Mouse (Mus musculus) spleen, postnatal 14 days (tissue): ENCODE data around the gene Arpc2.
"Not testable (repeated sequence)": the region's sequence is repeated elsewhere in the genome, so short reads cannot be mapped to it uniquely, and the experiment has no call there.

Experiments used
- DNase-seq, 2 experiments: peaks; one replicate each; pipeline ENCODE4 v3.0.0; 2021 to 2022; ENCODE audit warnings: low spot score in 2 of 2

Arpc2 gene

GRCm38 (mm10) chr1:74283686-74284463 lies 48.0 kb downstream of the Arpc2 start:
- DNase-seq: peak in 1 of 2 experiments; percentile 30

DNA sequence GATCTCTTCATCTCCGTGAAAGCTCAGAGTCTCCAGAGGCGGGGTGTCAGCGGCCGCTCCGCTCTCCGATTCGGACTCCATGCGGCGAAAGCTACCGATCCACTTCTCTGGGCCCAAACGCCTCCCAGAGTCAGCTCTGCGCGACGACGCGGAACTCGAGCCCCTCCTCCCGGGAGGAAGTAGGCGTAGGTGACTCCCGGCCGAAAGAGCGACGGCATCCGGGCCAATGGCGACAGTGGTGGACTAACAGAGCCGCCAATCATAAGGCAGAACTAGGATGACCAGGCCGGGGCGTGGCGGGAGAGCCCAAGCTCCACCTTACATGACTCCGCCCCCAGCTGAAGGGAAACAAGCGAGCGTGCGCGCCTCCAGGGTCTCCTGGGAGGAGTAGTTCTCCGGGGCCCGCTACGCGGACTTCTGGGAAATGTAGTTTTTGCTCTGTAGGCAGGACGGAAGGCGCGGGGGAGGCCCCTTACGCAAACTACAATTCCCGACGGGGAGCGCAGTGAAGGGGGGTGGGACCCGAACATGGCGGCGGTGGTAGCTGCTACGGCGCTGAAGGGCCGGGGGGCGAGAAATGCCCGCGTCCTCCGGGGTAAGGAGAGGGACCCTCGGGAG lies 48.8 kb downstream of the Arpc2 start, which contains the start of the genes Aamp and Pnkd:
Aamp (minus strand) TSS at position 196 of the 618 bp plus-strand sequence.
Pnkd (plus strand) TSS at position 388 of the 618 bp plus-strand sequence.
- DNase-seq: peak; percentile 98

GRCm38 (mm10) chr1:74285212-74286010 lies 49.5 kb downstream of the Arpc2 start:
- no peak for DNase-seq

DNA sequence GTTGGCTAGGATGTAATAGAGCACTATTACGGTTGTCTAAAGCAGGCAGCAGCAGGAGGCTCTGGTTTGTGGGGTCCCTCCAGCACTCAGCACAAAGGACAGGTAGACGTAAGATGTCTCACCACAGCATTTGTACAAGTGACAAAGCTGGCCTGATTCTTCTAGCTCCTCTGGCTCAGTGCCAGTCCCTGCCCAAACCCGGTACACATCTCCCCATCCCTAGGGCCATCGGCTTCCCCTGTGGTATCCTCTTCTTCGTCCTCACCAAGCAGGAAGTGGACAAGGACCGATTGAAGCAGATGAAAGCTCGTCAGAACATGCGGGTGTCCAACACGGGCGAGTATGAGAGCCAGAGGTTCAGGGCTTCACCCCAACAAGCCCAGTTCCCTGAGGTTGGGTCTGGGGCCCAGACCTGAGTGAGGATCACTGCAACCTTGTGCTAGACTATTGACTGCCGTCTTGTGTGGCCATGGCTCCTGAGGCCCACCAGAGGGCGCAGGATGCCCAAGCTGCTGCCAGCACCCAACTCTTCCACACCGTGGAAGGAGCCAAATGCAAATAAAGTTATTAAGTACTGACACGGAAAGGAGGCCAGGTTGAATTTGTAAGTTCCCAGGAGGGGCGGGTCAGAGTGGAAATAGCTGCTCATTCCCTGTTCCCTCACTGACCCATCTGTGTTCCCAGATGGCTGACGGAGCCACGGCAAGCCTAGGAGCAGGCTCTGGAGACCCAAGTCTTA lies 51.2 kb downstream of the Arpc2 start:
- not testable (repeated sequence) for DNase-seq

DNA sequence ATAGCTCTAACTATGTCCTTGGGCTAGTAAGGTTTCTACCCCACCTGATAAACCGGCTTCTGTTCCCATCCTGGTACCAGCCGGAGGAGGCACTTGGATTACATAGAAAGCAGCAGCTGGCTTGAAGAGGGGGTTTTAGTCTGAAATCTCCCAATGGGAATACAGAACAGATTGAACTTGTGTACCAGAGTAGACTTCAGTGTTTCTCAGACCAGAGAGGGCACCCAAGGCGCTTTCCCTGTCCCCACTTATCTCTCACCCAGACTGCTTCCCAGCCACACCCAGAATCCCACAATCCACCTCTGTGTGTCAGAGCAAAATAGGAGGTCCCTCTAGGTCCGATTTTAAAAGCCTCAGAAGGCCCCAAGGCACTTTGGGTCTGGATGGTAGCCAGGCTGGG lies 52.4 kb downstream of the Arpc2 start:
- DNase-seq: no peak

- no peak for DNase-seq
Observed at GRCm38 (mm10) chr1:74289248-74289647, 53.4 kb downstream of the Arpc2 start.

DNA sequence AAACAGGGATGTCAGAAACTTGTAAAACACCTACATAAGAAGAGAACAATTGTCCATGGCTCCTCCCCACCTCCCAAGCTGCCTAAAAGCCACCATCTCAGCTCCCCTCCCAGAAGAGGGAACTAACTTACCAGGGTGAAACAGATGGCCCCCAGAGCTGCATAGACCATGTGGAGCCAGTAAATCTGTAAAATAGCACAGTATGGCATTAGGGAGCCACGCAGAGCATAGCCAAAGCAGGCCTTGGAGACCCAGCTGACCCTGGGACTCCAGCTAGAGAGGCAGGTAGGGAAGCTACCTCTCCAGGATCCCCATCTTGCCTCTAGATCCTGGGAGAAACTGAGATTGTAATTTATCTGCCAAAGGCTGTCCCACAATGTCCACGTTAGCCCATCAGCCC lies 53.9 kb downstream of the Arpc2 start:
- DNase-seq: no peak

GRCm38 (mm10) chr1:74290141-74290540 lies 54.3 kb downstream of the Arpc2 start:
- no peak for DNase-seq

- DNase-seq: no peak
Observed at GRCm38 (mm10) chr1:74292331-74293020, 56.6 kb downstream of the Arpc2 start.

DNA sequence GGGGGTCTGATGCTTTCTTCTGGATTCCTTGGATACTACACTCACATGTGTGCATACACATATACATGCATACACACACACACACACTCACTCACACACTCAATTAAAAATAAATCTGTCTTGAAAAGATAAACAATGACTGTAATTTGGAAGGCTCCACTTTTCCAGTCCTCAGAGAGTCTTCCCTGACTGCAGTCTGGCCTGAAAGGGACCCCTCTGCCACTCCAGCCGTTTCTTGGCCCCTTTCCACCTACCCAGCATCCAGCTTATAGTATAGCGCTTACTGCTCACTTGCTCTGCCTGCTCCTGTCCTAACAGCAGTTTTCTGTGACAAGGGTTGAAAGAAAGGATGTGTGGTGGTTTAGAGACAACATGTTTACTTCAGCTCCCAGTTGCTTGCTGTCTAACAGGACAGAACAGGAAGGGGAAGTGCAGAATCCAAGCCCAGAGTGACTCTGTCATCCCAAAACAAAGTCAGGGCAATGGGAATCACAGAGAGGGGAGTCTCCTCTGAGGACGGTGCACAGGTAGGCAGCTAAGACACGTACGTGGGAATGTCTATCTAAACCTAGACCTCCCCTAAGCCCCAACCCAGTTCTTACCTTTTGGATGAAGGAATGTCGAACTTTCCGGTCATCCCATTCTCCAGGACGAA lies 57.5 kb downstream of the Arpc2 start:
- no peak for DNase-seq

GRCm38 (mm10) chr1:74294090-74294643 lies 58.3 kb downstream of the Arpc2 start:
- DNase-seq: no peak

DNA sequence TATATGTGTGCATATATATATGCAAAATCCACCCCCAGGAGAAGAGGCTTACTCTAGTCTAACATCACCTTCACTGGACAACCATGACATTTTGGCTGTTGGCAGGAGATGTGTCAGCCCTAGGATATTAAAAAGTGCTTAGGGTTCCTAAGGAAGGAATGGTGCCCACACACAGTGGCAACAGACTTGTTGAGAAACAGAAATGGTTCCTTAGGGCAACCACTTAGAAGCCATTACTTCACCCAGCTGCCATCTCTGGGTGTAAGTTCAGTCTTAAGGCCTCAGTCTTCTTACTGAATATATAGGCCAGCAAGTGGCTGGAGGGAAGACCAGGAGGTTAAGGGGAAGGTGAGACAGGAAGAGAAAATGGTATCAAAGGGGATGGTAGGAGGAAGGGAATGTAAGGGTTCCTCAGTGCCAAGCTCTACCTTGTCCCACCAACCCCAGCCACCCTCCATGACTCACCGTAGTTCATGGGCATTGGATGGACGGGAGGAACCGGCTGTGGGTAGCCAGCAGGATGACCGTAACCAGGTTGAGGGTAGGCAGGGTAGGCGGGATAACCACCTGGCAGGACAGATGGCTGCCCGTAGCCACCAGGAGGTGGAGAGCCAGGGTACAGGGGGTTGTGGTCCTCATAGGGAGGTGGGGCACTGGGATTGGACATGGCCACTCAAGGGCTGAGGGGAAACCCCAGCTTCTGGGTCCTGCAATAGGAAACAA lies 59.0 kb downstream of the Arpc2 start:
- no peak for DNase-seq

- peak in 1 of 2 experiments; percentile 22 for DNase-seq
Observed at GRCm38 (mm10) chr1:74295456-74296171, 59.7 kb downstream of the Arpc2 start.

DNA sequence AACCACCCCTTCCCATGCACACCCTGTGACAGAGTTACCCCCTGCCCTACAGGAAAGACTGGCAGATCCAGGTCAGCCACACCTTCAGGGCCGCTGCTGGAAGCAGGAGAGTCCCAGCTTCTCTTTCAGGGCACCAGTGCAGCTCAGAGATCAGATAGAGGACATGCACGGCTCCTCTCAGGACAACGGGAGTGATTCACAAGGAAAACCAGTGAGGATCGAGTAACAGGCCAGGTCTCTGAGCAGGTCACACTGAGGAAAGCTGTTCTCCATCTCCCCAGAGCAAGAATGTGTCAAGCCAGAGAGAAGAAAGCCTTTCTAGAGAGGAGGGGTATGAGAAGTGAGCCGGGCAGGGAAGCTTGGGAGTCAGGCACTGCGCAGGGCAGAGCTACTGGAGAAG lies 60.6 kb downstream of the Arpc2 start:
- DNase-seq: no peak

DNA sequence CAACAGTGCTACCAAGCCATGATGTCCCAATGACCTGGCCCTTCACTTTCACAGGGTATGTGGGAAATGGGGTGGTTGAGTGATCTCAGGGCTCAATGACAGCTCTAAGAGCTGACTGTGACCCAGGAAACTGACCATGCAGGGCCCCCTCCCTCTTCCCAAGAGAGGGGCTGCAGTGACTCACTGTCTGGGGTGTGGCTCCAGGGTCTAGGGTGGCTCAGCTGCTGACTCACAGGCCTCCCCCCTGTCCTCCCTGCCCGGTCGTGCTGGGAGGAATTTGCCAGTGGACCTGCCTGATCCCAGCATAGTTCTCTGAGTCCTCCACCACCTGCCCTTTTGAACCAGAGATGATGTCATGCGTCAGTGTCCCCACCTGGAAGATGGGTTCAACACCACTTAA lies 61.4 kb downstream of the Arpc2 start:
- DNase-seq: no peak

GRCm38 (mm10) chr1:74298157-74298750 lies 62.4 kb downstream of the Arpc2 start:
- DNase-seq: no peak

- DNase-seq: no peak
Observed at GRCm38 (mm10) chr1:74298996-74299395, 63.1 kb downstream of the Arpc2 start.

DNA sequence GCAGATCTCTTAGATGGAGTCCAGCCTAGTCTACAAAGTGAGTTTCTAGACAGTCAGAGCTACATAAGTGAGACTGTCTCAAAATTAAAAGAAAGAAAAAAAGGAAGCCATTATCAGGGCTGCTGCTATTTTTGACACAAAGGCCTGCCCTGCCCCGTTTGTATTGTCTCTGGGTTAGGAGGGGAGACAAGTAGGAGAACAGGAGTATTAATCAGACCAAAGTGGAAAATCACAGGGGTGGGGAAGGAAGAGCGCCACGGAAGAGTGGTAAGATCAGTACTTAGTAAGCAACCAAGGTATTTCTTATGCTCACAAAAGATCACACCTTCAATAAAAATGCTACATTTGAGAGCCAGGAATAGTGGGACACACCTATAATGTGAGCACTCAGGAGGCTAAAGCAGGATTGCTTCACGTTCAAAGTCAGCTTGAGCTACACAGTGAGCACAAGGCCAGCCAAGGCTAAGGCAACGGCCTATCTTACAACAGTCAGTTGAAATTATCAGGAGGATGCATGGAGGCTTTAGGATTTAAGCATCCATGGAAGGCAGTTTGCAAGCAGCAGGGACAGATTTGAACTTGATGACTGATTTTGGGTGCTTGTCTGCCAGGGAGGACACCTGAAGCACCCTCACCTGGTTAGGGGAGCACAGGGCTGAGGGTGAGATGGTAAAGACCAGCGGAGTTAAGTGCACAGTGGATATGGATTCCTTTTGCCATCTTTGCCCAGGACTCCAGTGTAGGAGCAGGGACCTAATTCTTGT lies 64.6 kb downstream of the Arpc2 start:
- DNase-seq: no peak
